Mouse (Mus musculus) brain, embryonic 18.5 days (tissue): ENCODE data around the gene Ptgr2.
A peak's percentile ranks its signal among the peaks of the same experiment; 100 is the strongest.
"Not testable (repeated sequence)": the region's sequence is repeated elsewhere in the genome, so short reads cannot be mapped to it uniquely, and the experiment has no call there.

Source experiments
- DNase-seq: peaks from one replicate; pipeline ENCODE4 v3.0.0-alpha.2; 2012; ENCODE audit warnings: low read depth, low spot score

Ptgr2 gene

DNA sequence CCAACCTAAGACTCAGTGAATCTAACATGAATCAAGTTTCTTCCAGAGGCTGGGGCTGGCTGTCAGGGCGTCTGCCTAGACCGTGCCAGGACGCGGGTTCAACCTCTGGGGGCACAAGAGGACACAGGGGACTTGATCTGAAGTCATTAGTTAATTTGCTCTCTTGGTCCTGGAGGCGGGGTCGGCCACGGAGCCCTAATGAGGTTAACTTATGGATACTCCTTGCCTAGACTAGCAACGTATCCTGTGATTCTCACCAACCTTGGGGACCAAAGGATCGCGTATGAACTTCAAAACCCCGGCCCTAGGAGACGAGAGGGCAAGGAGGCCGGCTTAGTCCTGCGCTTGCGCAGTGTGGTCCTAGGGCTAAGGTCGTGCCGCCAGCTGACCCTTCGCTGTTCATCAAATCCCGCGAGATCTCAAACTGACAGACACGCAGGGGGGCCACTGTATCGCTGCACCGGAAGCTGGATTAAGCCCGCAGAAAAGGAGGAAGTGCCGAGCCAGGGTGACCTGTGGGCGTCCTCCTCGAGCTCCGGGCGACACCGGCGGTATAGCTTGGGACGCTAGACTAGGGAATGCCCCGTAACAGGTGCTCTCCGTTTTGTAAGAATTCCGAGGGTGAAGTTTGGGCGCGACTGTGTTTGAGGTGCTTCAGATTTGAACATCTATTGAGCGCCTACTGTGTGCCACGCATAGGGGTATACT, at the start of gene Ptgr2:
Gene Ptgr2 (plus strand): TSS at position 348 of the 708 bp plus-strand sequence.
- DNase-seq: peak; percentile 72

DNA sequence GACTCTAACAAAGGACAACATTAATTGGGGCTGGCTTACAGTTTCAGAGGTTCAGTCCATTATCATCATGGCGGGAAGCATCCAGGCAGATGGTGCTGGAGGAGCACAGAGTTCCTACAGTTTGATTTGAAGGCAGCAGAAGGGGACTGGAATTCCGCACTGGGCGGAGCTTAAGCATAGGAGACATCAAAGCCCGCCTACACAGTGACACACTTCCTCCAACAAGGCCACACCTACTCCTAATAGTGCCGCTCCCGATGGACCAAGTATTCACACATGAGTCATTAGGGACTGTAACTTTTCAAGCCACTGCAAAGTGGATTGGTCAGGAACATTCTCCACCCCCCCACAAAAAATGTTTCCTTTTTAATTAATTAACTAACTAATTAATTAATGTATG, 49.5 kb upstream of the Ptgr2 start:
- no peak for DNase-seq

GRCm38 (mm10) chr12:84235981-84236752, 48.9 kb upstream of the Ptgr2 start:
- no peak for DNase-seq

DNA sequence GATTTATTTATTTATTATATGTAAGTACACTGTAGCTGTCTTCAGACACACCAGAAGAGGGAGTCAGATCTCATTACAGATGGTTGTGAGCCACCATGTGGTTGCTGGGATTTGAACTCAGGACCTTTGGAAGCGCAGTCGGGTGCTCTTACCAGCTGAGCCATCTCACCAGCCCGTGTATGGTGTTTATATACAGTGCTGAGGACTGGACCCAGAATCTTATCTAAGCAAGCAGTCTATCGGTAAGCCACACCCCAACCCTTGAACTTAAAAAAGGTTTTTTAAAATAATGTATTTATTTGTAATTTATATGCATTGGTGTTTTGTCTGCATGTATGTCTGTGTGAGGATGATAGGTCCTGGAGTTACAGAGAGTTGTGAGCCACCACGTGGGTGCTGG, 48.0 kb upstream of the Ptgr2 start:
- not testable (repeated sequence) for DNase-seq

- no peak for DNase-seq
Observed at GRCm38 (mm10) chr12:84243076-84243770, 41.8 kb upstream of the Ptgr2 start.

DNA sequence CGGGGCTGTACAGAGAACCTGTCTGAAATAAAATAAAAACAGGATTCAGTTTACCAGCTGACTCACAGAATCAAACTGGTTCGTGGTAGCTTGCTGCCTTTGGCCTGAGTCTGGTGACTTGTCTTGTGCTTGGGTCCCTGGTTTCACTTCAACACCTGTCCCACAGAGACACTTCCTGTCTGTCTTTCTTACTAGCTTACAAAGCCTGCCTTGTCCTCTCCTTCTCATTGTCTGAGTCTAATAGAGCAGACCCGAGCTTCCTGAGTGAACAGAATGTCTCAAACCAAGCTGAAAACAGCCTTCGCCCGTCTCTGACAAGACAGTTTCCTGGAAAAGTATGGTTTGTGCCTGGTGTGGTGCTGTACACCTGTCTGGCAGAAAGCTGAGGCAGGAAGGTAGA, 39.3 kb upstream of the Ptgr2 start:
- DNase-seq: no peak

GRCm38 (mm10) chr12:84249217-84249616, 35.8 kb upstream of the Ptgr2 start:
- DNase-seq: no peak

DNA sequence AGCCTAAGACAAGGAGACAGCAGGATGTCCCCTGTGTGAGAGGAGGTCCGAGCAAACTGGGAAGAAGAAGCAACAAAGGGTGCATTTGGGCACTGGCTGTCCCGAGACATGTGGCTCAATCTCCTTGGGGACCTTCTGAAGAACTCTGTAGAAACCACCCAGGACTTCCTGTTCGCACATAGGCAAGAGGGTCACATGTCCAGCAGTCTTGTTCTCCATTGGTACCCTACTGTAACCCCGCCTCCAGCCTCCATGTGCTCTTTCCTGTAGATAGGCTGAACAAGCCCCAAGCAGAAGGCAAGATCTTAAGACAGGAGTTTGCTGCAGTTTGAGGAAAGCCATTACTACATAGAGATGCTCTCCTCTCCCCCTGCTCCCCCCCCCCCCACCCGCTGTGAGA, 32.2 kb upstream of the Ptgr2 start:
- no peak for DNase-seq

- no peak for DNase-seq
Observed at GRCm38 (mm10) chr12:84254886-84255285, 30.1 kb upstream of the Ptgr2 start.

DNA sequence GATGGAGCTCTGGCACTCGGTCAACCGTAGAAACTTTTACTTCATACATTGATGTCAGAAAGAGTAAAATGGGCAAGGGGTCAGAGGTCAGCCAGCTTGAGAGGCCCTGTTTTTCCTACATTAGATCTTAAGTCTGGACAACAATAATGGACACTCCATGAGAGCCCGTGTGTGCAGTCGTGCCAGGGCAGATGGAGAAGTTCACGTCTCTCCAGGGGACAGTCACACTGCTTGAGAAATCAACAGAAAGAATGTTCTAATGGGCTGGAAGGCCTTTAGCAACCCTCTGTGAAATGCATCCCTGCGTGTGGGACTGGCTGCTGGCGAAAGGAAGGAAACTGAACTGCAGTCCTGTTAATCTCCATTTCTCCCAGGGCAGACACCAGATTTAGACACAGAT, 24.7 kb upstream of the Ptgr2 start:
- DNase-seq: no peak

- no peak for DNase-seq
Observed at GRCm38 (mm10) chr12:84267264-84267663, 17.8 kb upstream of the Ptgr2 start.

DNA sequence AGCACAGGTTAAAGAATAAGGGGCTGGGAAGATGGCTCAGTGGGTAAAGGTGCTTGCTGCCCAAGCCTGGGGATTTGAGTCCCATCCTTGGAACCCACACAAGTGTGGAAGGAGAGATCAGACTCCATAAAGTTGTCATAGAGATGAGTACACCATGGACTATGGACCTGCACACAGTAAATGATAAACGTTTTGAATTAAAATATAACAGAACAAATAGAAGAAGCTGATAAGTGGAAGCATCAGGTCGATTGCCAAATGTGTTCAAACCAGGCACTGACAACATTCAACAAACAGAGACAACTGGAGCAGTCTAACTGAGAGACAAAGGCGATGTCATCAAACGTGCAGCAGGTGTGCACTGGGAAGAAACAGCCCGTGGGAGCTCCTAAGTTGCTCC, 11.7 kb upstream of the Ptgr2 start:
- DNase-seq: no peak

GRCm38 (mm10) chr12:84275288-84275687, 9.7 kb upstream of the Ptgr2 start:
- no peak for DNase-seq

- no peak for DNase-seq
Observed at GRCm38 (mm10) chr12:84276288-84276687, 8.7 kb upstream of the Ptgr2 start.

DNA sequence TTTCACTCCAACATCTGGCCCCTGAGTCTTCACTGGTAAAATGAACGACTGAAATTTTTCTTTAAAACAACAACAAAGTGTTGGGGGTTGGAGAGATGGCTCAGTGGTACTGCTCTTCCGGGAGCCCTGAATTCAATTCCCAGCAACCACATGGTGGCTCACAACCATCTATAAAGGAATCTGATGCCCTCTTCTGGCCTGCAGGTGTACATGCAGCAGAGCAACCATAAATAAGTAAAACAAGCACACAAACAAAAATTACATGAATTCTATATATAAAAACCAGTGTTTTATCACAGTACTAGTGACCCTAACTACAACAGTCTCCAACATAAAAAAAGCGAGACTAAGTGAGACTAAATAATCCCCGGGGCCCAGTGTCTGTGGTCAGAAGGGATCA, 8.2 kb upstream of the Ptgr2 start:
- no peak for DNase-seq

GRCm38 (mm10) chr12:84277832-84278231, 7.2 kb upstream of the Ptgr2 start:
- no peak for DNase-seq

DNA sequence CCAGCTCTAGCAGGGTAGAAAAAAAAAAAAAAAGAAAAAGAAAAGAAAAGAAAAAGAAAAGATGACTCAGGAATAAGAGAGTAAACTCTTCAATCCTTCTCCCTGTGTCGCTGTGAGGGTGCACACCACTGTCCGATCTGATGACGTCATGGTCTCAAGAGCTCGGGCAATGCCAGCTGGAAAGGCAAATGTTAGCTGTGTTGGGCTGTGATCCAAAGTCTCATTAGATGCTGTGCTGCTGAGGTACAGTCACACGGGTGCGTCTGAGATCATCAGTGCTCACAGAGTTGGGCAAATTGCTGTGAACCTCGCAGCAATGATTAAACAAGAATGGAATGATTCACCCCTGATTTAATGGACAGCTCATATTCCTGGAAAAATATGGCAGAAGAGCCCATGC, 6.1 kb upstream of the Ptgr2 start:
- peak; percentile 3 for DNase-seq

DNA sequence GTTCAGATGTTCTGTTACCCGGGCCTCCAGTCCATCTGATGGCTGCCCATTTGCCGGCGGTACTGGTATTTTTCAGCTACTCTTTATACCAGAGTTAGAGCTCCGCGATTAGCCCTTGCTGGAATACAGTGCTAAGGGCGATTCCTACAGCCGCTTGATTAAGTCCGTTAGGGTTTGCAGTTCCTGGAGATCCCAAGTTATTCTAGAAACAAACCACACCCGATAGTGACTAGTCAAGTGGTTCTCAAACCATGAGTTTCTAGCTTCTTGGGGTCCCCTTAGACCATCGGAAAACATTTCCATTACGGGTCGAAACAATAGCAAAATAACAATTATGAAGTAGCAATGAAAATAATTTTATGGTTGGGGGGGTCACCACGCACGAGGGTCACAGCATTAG, 641 bp upstream of the Ptgr2 start:
- no peak for DNase-seq

- no peak for DNase-seq
Observed at GRCm38 (mm10) chr12:84285593-84285968, 549 bp downstream of the Ptgr2 start.

DNA sequence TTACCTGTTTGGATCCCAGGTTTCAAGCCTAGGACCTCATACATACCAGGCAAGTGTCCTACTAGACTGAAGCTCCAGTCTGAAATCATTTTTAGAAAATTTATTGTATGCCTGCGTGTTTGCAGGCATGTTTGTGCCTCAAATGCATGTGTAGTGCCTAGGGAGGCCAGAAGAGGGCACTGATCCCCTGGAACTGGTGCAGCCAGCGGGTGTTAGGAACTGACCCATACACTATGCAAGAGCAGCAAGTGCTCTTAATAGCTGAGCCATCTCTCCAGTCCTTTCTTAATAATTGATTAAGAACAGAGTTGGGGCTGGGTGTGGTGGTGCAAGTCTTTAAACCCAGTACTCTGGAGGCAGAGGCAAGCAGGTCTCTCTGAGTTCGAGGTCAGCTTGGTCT, 3.4 kb downstream of the Ptgr2 start:
- DNase-seq: no peak

- DNase-seq: no peak
Observed at GRCm38 (mm10) chr12:84297851-84298250, 12.8 kb downstream of the Ptgr2 start.

DNA sequence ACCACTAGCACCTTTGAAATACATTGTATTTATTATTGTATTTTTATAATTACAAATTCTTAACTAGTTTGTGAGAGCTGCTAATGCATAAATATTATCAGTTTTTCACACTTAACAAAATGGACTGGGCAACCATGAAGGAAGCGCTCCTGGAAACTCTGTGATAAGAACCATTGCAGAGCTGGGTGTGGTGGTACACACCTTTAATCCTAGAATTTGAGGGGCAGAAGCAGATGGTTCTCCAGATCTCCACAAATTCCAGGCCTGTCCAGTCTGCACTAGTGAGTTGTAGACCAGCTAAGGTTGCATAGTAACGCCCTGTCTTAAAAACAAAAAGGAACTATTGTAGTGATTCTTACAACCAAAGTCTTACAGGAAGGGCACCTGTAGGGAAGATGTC, 14.2 kb downstream of the Ptgr2 start:
- no peak for DNase-seq

- DNase-seq: no peak
Observed at GRCm38 (mm10) chr12:84304101-84304500, 19.1 kb downstream of the Ptgr2 start.
